Comparison of ENCODE assay signal across 9 mouse cellular contexts in genomic region chr16:4552829-4553550, GRCm38 (mm10). TPM values are rescaled to one million over a fixed set of nuclear protein-coding genes. Genes with fewer than 3 reads are reported as not detected.
DNase-seq lines count a peak whose midpoint lies in the region; ATAC-seq lines count a peak whose summit lies in the region.
"Had no signal": no experiment of that assay in that cellular context is flagged by ENCODE, and none has a peak within 500 bp of the region (broad histone marks: within the 10 kb centered on the region; RNA-seq: fewer than 3 reads in every experiment).

No protein-coding gene starts in this region.

- ATAC-seq in kidney, embryonic 15.5 days (replicated peaks; ENCODE audit: low FRiP score), result peak; percentile 61
- peak; percentile 84 for ATAC-seq in limb, embryonic 13.5 days (ENCODE audit: low FRiP score, low read depth)
- no peak for ATAC-seq in forebrain, embryonic 15.5 days (replicated peaks)

- H3K27ac ChIP-seq in kidney, embryonic 15.5 days, result peak overlapping the region; percentile 77
- peak overlapping the region; percentile 93 for H3K27ac ChIP-seq in limb, embryonic 13.5 days
- H3K27ac ChIP-seq in forebrain, embryonic 15.5 days (replicated peaks), result no peak overlapping the region
- H3K27ac ChIP-seq: macrophage had no signal

- 21% methylated on average over 6 of the region's 6 CpGs for WGBS in kidney, embryonic 15.5 days
- WGBS in limb, embryonic 13.5 days, result 6% methylated on average over 6 of the region's 6 CpGs
- 75% methylated on average over 6 of the region's 6 CpGs for WGBS in forebrain, embryonic 15.5 days

- H3K4me3 ChIP-seq in kidney, embryonic 15.5 days (replicated peaks), result no peak overlapping the region
- H3K4me3 ChIP-seq in limb, embryonic 13.5 days, result peak overlapping the region; percentile 10; the same call in 1 of the 2 replicates
- H3K4me3 ChIP-seq in forebrain, embryonic 15.5 days, result no peak overlapping the region

- peak overlapping the region; percentile 33; the same call in 1 of the 2 replicates for H3K9ac ChIP-seq in kidney, embryonic 15.5 days
- peak overlapping the region; percentile 51 for H3K9ac ChIP-seq in limb, embryonic 13.5 days
- H3K9ac ChIP-seq in forebrain, embryonic 15.5 days (replicated peaks), result no peak overlapping the region

- peaks cover 46% of the 10 kb centered on the region for H3K4me1 ChIP-seq in kidney, embryonic 15.5 days
- H3K4me1 ChIP-seq in limb, embryonic 13.5 days, result peaks cover 60% of the 10 kb centered on the region
- H3K4me1 ChIP-seq in forebrain, embryonic 15.5 days, result peaks cover 18% of the 10 kb centered on the region

- no peak for DNase-seq in kidney, adult 8-10 months
- DNase-seq in MN1 (ENCODE audit: low spot score), result peak; percentile 45
- peak; percentile 45 to 64 for DNase-seq in heart, adult 18-20 months
- DNase-seq in cerebellum, adult 11-12 months, result no peak
- no peak for DNase-seq in cerebellum, postnatal 25 days

- H3K9me3 ChIP-seq in kidney, embryonic 15.5 days (replicated peaks), result no peaks in the 10 kb centered on the region
- H3K9me3 ChIP-seq in limb, embryonic 13.5 days, result no peaks in the 10 kb centered on the region
- no peaks in the 10 kb centered on the region for H3K9me3 ChIP-seq in forebrain, embryonic 15.5 days

- peaks cover 41% of the 10 kb centered on the region for H3K36me3 ChIP-seq in kidney, embryonic 15.5 days
- H3K36me3 ChIP-seq in limb, embryonic 13.5 days, result peaks cover 42% of the 10 kb centered on the region
- peaks cover 23% of the 10 kb centered on the region for H3K36me3 ChIP-seq in forebrain, embryonic 15.5 days

- peak overlapping the region; percentile 22; the same call in 1 of the 2 replicates for H3K4me2 ChIP-seq in kidney, embryonic 15.5 days
- H3K4me2 ChIP-seq in limb, embryonic 13.5 days (replicated peaks), result peak overlapping the region; percentile 49
- no peak overlapping the region for H3K4me2 ChIP-seq in forebrain, embryonic 15.5 days (replicated peaks)

- no peaks in the 10 kb centered on the region for H3K27me3 ChIP-seq in kidney, embryonic 15.5 days
- no peaks in the 10 kb centered on the region for H3K27me3 ChIP-seq in limb, embryonic 13.5 days
- H3K27me3 ChIP-seq in forebrain, embryonic 15.5 days, result no peaks in the 10 kb centered on the region

RNA-seq across cellular contexts. Expression of gene Tfap4, which starts 6.7 kb away (rescaled TPM):
- polyA plus RNA-seq in kidney, embryonic 15.5 days (2015; fragmentation: Nextera tagmentation; extraction: Ambion mirVana), result 24.6 and 25.7 TPM in 2 replicates
- 1 to 10 TPM; 2.1 to 2.6 TPM for total RNA-seq in heart, adult 18-20 months (2021)
- 24.9 and 26.3 TPM in 2 replicates for polyA plus RNA-seq in limb, embryonic 13.5 days (2015; fragmentation: Nextera tagmentation; extraction: Ambion mirVana)
- polyA plus RNA-seq in forebrain, embryonic 15.5 days (2015; fragmentation: Nextera tagmentation; extraction: Ambion mirVana), result 14.3 and 15.2 TPM in 2 replicates

RNA-seq across cellular contexts. Expression of gene Srl, which starts 11.4 kb away (rescaled TPM):
- 19.2 and 23.8 TPM in 2 replicates for polyA plus RNA-seq in kidney, embryonic 15.5 days (2015; fragmentation: Nextera tagmentation; extraction: Ambion mirVana)
- 100 to 1,000 TPM; 782 to 831 TPM for total RNA-seq in heart, adult 18-20 months (2021)
- 38.7 and 41.8 TPM in 2 replicates for polyA plus RNA-seq in limb, embryonic 13.5 days (2015; fragmentation: Nextera tagmentation; extraction: Ambion mirVana)
- polyA plus RNA-seq in forebrain, embryonic 15.5 days (2015; fragmentation: Nextera tagmentation; extraction: Ambion mirVana), result 40.1 and 40.2 TPM in 2 replicates

RNA-seq across cellular contexts. Expression of gene Glis2, which starts 41.5 kb away (rescaled TPM):
- 41.2 and 43.8 TPM in 2 replicates for polyA plus RNA-seq in kidney, embryonic 15.5 days (2015; fragmentation: Nextera tagmentation; extraction: Ambion mirVana)
- 1 to 10 TPM; 6.2 to 8.5 TPM for total RNA-seq in heart, adult 18-20 months (2021)
- 32.0 and 39.4 TPM in 2 replicates for polyA plus RNA-seq in limb, embryonic 13.5 days (2015; fragmentation: Nextera tagmentation; extraction: Ambion mirVana)
- 11.0 and 14.6 TPM in 2 replicates for polyA plus RNA-seq in forebrain, embryonic 15.5 days (2015; fragmentation: Nextera tagmentation; extraction: Ambion mirVana)

Comparison
In these comparisons a context has a peak if more than half of its experiments do, and no peak if none do; other contexts are left out.
1. DNase-seq: peak in MN1 (single experiment) and heart, adult 18-20 months (2 of 2); none in kidney, adult 8-10 months (0 of 2), cerebellum, adult 11-12 months (single experiment) and cerebellum, postnatal 25 days (0 of 2).